Mouse (Mus musculus) midbrain, embryonic 14.5 days (tissue): ENCODE measurements at regions not wholly inside any gene's neighbourhood (a gene's known extent, or its start where the extent isn't known, plus 50 kb on each side); places are given as distances from the start of the nearest gene placed in this dataset.

Experiments
- ATAC-seq: fragments of 200-750 bp; cut with Nextera tagmentation; 2 replicates; pipeline ENCODE4 v1.8.0; 2017; ENCODE audit warnings: moderate number of reproducible peaks, moderate library complexity; ENCODE audit not compliant: low FRiP score, low TSS enrichment
- DNase-seq: peaks from one replicate; pipeline ENCODE4 v3.0.0-alpha.2; 2015
- H3K27ac ChIP-seq: fragments of 300-500 bp; sonication (generic); replicated peaks from 2 replicates; pipeline ENCODE4 v1.5.1; 2014; ENCODE audit warnings: mild to moderate bottlenecking, low read depth, low read length, moderate library complexity
- H3K27me3 ChIP-seq: fragments of 300-500 bp; sonication (generic); 2 replicates; pipeline ENCODE4 v1.6.1; 2014; ENCODE audit warnings: low read length, control low read depth, mixed read lengths; ENCODE audit not compliant: control insufficient read depth, insufficient read depth
- H3K36me3 ChIP-seq: fragments of 300-500 bp; sonication (generic); 2 replicates; pipeline ENCODE4 v1.6.1; 2014; ENCODE audit warnings: low read length, control low read depth; ENCODE audit not compliant: control insufficient read depth, insufficient read depth
- H3K4me1 ChIP-seq: fragments of 300-500 bp; sonication (generic); 2 replicates; pipeline ENCODE4 v1.6.1; 2014; ENCODE audit warnings: mild to moderate bottlenecking, antibody characterized with exemption, low read length, control low read depth; ENCODE audit not compliant: control insufficient read depth, insufficient read depth
- H3K4me2 ChIP-seq: fragments of 300-500 bp; sonication (generic); 2 replicates; pipeline ENCODE4 v1.6.1; 2014; ENCODE audit warnings: mild to moderate bottlenecking, low read length, moderate library complexity
- H3K4me3 ChIP-seq: fragments of 300-500 bp; sonication (generic); replicated peaks from 2 replicates; pipeline ENCODE4 v1.5.1; 2014; ENCODE audit warnings: low read depth, low read length
- H3K9ac ChIP-seq: fragments of 300-500 bp; sonication (generic); replicated peaks from 2 replicates; pipeline ENCODE4 v1.6.1; 2014; ENCODE audit warnings: mild to moderate bottlenecking, low read length, moderate library complexity
- H3K9me3 ChIP-seq: fragments of 300-500 bp; sonication (generic); 2 replicates; pipeline ENCODE4 v1.6.1; 2016; ENCODE audit warnings: low read length, control low read depth, mixed read lengths; ENCODE audit not compliant: control insufficient read depth
- WGBS: fragments of 180-500 bp; shearing (Covaris S2); extraction: QIAGEN DNeasy Blood & Tissue Kit; methylation state at CpG from one replicate; pipeline ENCODE4 v1.1.7; 2014; 5-methylcytosine and 5-hydroxymethylcytosine counted together

DNA sequence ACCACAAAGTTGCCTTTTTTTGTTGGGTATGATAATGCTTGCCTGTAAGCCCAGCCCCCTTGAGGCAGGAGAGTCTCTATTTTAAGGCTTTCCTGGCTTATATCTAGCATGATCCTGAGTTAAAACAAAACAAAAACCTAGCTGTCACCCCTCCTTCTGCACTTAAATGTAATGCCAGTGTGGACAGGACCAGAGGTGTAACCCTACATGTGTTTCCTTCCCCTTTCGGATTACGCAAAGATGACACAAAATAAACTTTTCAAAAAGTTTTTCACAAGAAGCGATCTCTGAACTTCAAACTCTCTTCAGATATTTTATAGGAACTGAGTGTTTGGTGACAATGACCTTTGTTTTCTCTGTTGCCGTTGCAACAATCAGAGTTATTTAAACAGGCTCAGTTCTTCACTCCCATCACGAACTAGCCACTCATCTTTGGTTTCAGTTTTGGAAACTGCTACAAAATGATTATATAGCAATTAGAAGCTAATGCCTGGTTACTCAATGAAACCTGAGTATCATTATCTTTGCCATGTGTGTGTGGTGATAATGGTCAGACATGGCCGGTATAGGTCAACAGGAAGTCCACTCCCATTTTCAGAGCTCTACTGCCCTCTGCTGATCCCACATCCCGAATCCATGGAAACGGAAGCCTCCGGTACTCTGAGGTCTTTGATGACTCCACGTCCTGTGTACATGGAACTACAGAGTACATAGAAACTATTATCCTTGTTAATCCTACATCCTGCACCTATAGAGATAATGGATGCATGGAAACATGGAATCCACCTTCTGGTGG lies 282.6 kb downstream of the Ankrd50 start:
- Histone ChIP-seq H3K9me3 (no peaks in the 10 kb centered on the region), H3K27me3 (peaks cover 15% of the 10 kb centered on the region), H3K4me2 (no peak overlapping the region), H3K4me1 (0 out of 2 replicates have a peak, but pooled peaks cover 3% of the 10 kb centered on the region), H3K4me3 (no peak overlapping the region), H3K27ac (no peak overlapping the region), H3K36me3 (no peaks in the 10 kb centered on the region), H3K9ac (no peak overlapping the region)
- no peak for ATAC-seq
- peak; percentile 69 for DNase-seq
- 73% methylated on average over 10 of the region's 10 CpGs for WGBS

DNA sequence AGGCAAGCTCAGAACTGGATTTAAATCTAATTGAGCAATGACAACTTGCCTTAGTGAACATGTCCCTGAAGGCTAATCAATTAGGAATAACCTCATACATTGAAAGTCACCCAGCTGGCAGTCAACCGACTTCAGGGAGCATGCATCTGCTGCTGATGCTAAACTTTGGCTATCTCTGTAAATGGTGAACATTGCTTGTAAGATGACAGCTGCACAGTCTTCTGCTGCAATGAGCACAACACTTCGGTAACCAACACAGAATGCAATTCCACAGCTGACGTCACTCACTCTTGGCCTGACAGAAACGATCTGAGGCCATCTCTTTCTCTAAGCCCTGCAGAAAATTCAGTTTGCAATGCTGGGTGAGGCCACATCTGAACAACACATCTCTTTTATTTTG lies 290.6 kb downstream of the Ankrd50 start:
- no peak for DNase-seq
- H3K4me3 ChIP-seq, result no peak overlapping the region
- 85% methylated on average over 4 of the region's 4 CpGs for WGBS
- H3K27me3 ChIP-seq, result no peaks in the 10 kb centered on the region
- H3K36me3 ChIP-seq, result no peaks in the 10 kb centered on the region
- H3K4me1 ChIP-seq, result no peaks in the 10 kb centered on the region
- no peak for ATAC-seq
- H3K27ac ChIP-seq, result no peak overlapping the region
- no peaks in the 10 kb centered on the region for H3K9me3 ChIP-seq
- H3K4me2 ChIP-seq, result no peak overlapping the region
- no peak overlapping the region for H3K9ac ChIP-seq

DNA sequence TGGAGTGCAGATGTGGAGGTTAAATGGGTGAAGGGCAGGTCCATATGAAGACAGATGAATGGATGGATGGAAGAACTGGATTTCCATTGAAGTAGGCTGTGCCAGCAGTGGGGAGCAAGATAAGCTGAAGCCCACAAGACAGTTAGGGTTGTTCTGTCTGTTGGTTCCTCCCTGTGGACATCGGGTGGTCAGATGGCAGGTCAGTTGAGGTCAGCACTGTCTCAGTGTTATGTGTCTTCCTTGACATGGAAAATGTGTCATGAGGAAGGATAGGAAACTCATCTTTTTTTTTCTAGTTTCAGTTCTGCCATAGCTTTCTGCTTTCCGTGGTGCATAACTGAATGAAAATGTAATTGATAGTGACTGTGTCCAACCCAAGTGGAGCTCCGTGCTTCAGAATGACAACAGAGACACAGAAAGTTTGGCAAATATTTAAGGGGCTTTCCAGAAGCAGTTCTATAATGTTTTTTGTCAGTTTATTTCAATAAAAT lies 297.2 kb downstream of the Ankrd50 start:
- H3K9me3 ChIP-seq, result no peaks in the 10 kb centered on the region
- no peak overlapping the region for H3K9ac ChIP-seq
- H3K27me3 ChIP-seq, result no peaks in the 10 kb centered on the region
- no peaks in the 10 kb centered on the region for H3K4me1 ChIP-seq
- ATAC-seq (no peak), DNase-seq (no peak)
- 88% methylated on average over 3 of the region's 3 CpGs for WGBS
- no peak overlapping the region for H3K4me3 ChIP-seq
- H3K27ac ChIP-seq, result no peak overlapping the region
- H3K4me2 ChIP-seq, result no peak overlapping the region
- H3K36me3 ChIP-seq, result no peaks in the 10 kb centered on the region

DNA sequence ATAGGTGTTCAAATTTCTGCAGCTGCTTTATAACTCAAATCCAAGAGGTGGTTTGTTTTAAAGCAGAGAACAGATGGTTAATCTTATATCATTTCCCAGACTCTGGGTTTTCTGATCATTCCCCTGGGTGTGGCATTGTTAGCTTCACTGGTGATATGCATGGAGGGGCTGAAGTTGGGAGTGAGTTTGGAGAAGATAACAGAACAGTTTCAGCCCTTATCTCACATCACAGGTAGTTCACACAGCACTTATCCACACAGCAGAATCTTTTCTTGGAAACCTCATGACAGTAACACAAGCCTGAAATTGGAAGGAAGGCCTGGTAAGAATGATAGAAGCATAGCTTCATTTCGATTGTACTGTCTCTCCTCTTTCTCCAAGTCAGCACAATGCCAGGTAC lies 298.1 kb downstream of the Ankrd50 start:
- no peak overlapping the region for H3K27ac ChIP-seq
- H3K4me1 ChIP-seq, result no peaks in the 10 kb centered on the region
- no peak overlapping the region for H3K4me2 ChIP-seq
- no peaks in the 10 kb centered on the region for H3K27me3 ChIP-seq
- DNase-seq, result no peak
- no peak overlapping the region for H3K9ac ChIP-seq
- ATAC-seq, result no peak
- no peak overlapping the region for H3K4me3 ChIP-seq
- H3K9me3 ChIP-seq, result no peaks in the 10 kb centered on the region
- no peaks in the 10 kb centered on the region for H3K36me3 ChIP-seq
- WGBS, result 97% methylated on average over 1 of the region's 1 CpGs

DNA sequence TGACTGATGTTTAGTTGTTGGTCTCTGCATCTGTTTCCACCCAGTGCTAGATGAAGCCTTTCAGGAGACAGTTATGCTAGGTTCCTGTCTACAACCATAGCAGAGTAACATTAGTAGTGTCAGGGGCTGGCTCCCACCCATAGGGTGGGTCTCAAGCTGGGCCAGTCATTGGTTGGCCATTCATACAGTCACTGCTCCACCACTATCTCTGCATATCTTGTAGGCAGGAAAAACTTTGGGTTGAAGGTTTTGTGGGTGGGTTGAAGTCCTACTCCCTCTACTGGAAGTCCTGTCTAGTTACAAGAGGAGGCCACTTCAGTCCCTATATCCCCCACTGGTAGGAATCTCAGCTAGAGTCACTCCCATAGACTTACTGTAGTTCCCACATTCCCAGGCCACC lies 306.3 kb downstream of the Ankrd50 start:
- Histone ChIP-seq H3K4me2 (no peak overlapping the region), H3K27ac (no peak overlapping the region), H3K36me3 (no peaks in the 10 kb centered on the region), H3K4me1 (no peaks in the 10 kb centered on the region), H3K9ac (no peak overlapping the region), H3K27me3 (no peaks in the 10 kb centered on the region), H3K4me3 (no peak overlapping the region), H3K9me3 (no peaks in the 10 kb centered on the region)
- ATAC-seq, result no peak
- DNase-seq, result no peak

DNA sequence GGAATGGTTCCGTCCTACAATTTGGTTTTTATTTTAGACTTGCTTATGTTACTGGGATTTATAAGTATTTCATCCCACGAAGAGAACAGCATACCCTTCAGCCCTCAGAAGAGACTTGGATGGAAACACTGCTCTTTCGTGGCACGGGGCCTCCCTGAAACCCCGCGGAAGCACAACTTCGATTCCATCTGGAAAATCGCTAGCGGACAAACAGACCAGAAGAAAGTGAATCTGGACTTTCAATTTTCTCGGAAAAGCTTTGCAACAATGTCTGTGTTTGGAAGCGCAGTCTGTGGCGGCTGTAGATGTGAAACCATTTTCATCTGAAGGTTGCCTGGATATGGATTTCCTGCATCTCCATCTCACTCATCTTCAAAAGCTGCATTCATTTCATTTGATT lies 308.7 kb downstream of the Ankrd50 start:
- H3K27ac ChIP-seq, result no peak overlapping the region
- H3K4me3 ChIP-seq, result no peak overlapping the region
- H3K9me3 ChIP-seq, result no peaks in the 10 kb centered on the region
- H3K4me2 ChIP-seq, result no peak overlapping the region
- ATAC-seq (no peak), DNase-seq (no peak)
- H3K36me3 ChIP-seq, result no peaks in the 10 kb centered on the region
- no peak overlapping the region for H3K9ac ChIP-seq
- H3K4me1 ChIP-seq, result no peaks in the 10 kb centered on the region
- 93% methylated on average over 12 of the region's 12 CpGs for WGBS
- no peaks in the 10 kb centered on the region for H3K27me3 ChIP-seq

DNA sequence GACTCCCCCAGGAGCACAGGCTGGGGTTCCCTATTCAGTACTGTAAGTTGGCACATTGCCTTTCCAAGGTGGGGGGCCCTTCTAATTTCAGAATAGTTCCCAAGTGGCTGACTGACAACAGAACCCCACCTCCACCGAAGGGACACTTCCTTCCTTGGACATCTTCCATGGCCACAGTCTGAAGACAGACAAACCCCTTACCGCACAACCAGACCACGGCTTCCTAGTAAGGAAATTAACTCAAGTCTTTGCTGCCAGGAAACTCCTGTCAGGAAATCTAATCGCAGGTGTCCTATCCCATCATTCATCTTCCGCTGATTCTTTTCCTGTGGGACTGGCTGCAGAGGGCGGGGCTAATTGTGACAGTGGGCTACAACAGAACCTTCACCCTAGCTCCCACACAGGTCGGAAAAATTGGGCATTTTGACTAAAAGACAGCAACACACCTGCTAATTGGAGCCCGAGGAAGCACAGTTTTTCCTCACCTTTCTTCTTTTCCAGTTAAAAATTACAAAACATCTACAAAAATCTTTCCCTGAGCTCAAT lies 309.8 kb downstream of the Ankrd50 start:
- ATAC-seq, result no peak
- whole genome bisulfite sequencing, result 91% methylated on average over 8 of the region's 8 CpGs
- no peaks in the 10 kb centered on the region for H3K9me3 ChIP-seq

DNA sequence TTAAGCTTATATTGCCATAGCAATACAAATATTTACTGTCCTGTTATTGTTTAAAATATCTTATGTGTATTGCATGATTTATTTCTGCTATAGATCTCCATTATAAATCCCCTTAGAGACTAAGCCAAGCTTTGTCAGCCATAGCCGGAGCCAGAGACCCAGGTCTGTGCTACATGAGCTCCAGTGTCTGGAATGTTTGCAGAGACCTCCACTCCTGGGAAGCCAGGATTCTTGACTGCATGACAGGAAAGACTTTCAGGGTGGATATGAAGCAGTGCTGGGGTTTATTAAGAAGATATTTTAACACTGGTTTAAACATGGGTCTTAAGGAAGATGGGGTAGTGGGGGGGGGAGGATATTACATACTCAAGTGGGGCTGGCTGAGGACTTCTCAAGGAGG lies 332.2 kb downstream of the Ankrd50 start:
- H3K36me3 ChIP-seq, result no peaks in the 10 kb centered on the region
- no peaks in the 10 kb centered on the region for H3K4me1 ChIP-seq
- H3K4me3 ChIP-seq, result no peak overlapping the region
- no peaks in the 10 kb centered on the region for H3K27me3 ChIP-seq
- H3K9ac ChIP-seq, result no peak overlapping the region
- DNase-seq (no peak), ATAC-seq (no peak)
- no peaks in the 10 kb centered on the region for H3K9me3 ChIP-seq
- H3K27ac ChIP-seq, result no peak overlapping the region
- WGBS, result 81% methylated on average over 1 of the region's 1 CpGs
- no peak overlapping the region for H3K4me2 ChIP-seq

More for the DNA sequence above, 309.8 kb downstream of the Ankrd50 start:
- DNase-seq, result no peak
- Histone ChIP-seq H3K36me3 (no peaks in the 10 kb centered on the region), H3K27me3 (no peaks in the 10 kb centered on the region), H3K4me1 (no peaks in the 10 kb centered on the region), H3K4me2 (no peak overlapping the region), H3K4me3 (no peak overlapping the region), H3K9ac (no peak overlapping the region), H3K27ac (no peak overlapping the region)

DNA sequence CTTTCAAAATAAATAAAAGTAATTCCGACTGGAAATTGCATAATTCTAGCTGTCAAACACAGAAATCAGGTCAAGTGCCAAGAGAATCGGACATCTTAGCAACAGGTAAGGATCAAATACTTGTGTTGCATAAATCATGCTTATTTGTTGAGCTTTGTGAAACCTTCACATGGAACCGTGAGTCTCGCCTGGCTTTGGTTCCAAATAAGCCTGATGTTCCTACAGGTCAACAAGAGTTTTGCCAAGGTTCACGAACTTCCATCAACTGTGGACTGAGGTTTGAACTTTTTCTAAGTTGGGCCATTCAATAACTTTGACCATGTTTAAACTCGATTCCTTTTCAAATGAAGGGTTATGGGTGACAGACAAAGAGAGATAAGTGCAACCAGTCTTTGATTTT lies 332.8 kb downstream of the Ankrd50 start:
- H3K36me3 ChIP-seq, result no peaks in the 10 kb centered on the region
- WGBS, result 92% methylated on average over 6 of the region's 6 CpGs
- no peak overlapping the region for H3K4me2 ChIP-seq
- ATAC-seq (no peak), DNase-seq (no peak)
- H3K27ac ChIP-seq, result no peak overlapping the region
- H3K9me3 ChIP-seq, result no peaks in the 10 kb centered on the region
- H3K27me3 ChIP-seq, result no peaks in the 10 kb centered on the region
- no peaks in the 10 kb centered on the region for H3K4me1 ChIP-seq
- H3K9ac ChIP-seq, result no peak overlapping the region
- no peak overlapping the region for H3K4me3 ChIP-seq
